Mouse (Mus musculus): ENCODE results near the gene Tnik.

Gene Tnik

GRCm38 (mm10) chr3:28415986-28416385, 153.0 kb downstream of the Tnik start:
- DNase-seq, result no peak

- no peak for DNase-seq
Observed at GRCm38 (mm10) chr3:28417091-28417715, 154.2 kb downstream of the Tnik start.

- DNase-seq, result no peak
Observed at GRCm38 (mm10) chr3:28420194-28420593, 157.2 kb downstream of the Tnik start.

- DNase-seq, result no peak
Observed at GRCm38 (mm10) chr3:28420698-28421097, 157.7 kb downstream of the Tnik start.

GRCm38 (mm10) chr3:28421798-28422197, 158.8 kb downstream of the Tnik start:
- DNase-seq, result no peak

- DNase-seq, result no peak
Observed at GRCm38 (mm10) chr3:28422221-28422620, 159.2 kb downstream of the Tnik start.

- no peak for DNase-seq
Observed at GRCm38 (mm10) chr3:28425911-28426310, 162.9 kb downstream of the Tnik start.

- DNase-seq, result no peak
Observed at GRCm38 (mm10) chr3:28431459-28431858, 168.4 kb downstream of the Tnik start.

GRCm38 (mm10) chr3:28432321-28432720, 169.3 kb downstream of the Tnik start:
- no peak for DNase-seq

GRCm38 (mm10) chr3:28435478-28435877, 172.5 kb downstream of the Tnik start:
- DNase-seq, result no peak

GRCm38 (mm10) chr3:28437429-28437828, 174.4 kb downstream of the Tnik start:
- DNase-seq, result no peak

GRCm38 (mm10) chr3:28441545-28441944, 178.5 kb downstream of the Tnik start:
- no peak for DNase-seq

GRCm38 (mm10) chr3:28442116-28442515, 179.1 kb downstream of the Tnik start:
- DNase-seq, result no peak

GRCm38 (mm10) chr3:28447950-28448349, 184.9 kb downstream of the Tnik start:
- DNase-seq, result no peak

GRCm38 (mm10) chr3:28453458-28453857, 190.4 kb downstream of the Tnik start:
- no peak for DNase-seq

GRCm38 (mm10) chr3:28456842-28457241, 193.8 kb downstream of the Tnik start:
- no peak for DNase-seq

- no peak for DNase-seq
Observed at GRCm38 (mm10) chr3:28457517-28457916, 194.5 kb downstream of the Tnik start.

GRCm38 (mm10) chr3:28466688-28467087, 203.7 kb downstream of the Tnik start:
- DNase-seq, result no peak

- DNase-seq, result peak; percentile 47
Observed at GRCm38 (mm10) chr3:28467148-28467754, 204.2 kb downstream of the Tnik start.

- DNase-seq, result no peak
Observed at GRCm38 (mm10) chr3:28467871-28468285, 204.9 kb downstream of the Tnik start.

GRCm38 (mm10) chr3:28473439-28473838, 210.4 kb downstream of the Tnik start:
- DNase-seq, result no peak

- no peak for DNase-seq
Observed at GRCm38 (mm10) chr3:28477373-28477772, 214.4 kb downstream of the Tnik start.

GRCm38 (mm10) chr3:28485716-28486115, 222.7 kb downstream of the Tnik start:
- DNase-seq, result no peak

GRCm38 (mm10) chr3:28487418-28487817, 224.4 kb downstream of the Tnik start:
- DNase-seq, result no peak
